ENCODE assay signal across 11 mouse cellular contexts in genomic region chr7:44466006-44466887, GRCm38 (mm10). TPM values are rescaled to one million over a fixed set of nuclear protein-coding genes. Genes with fewer than 3 reads are reported as not detected.
DNase-seq lines count a peak whose midpoint lies in the region; ATAC-seq and TF ChIP-seq lines count a peak whose summit lies in the region.
"Had no signal": no experiment of that assay in that cellular context is flagged by ENCODE, and none has a peak within 500 bp of the region (broad histone marks: within the 10 kb centered on the region; RNA-seq: fewer than 3 reads in every experiment).

No protein-coding gene starts in this region.

- H3K27ac ChIP-seq in heart, embryonic 12.5 days (ENCODE audit: poor library complexity, severe bottlenecking): 0 out of 2 replicates have a peak overlapping the region, but pooled peaks have one; percentile 19
- peak overlapping the region; percentile 94 for H3K27ac ChIP-seq in cerebellum, adult 2 months (ENCODE audit: insufficient read depth, low read length)
- peak overlapping the region; percentile 95 for H3K27ac ChIP-seq in hindbrain, embryonic 13.5 days
- peak overlapping the region; percentile 66 for H3K27ac ChIP-seq in liver, postnatal 0 days (ENCODE audit: low read depth)
- H3K27ac ChIP-seq: kidney, postnatal 0 days had no signal

- no peak for TF ChIP-seq POLR2A in cerebellum, adult 2 months (IDR thresholded peaks at IDR 0.05; ENCODE audit: borderline replicate concordance, insufficient read depth, low read length)
- no peak for TF ChIP-seq POLR2A in lung, adult 2 months (IDR thresholded peaks at IDR 0.05; ENCODE audit: borderline replicate concordance, extremely low read depth, low read depth, low read length)

- no peak for ATAC-seq in heart, embryonic 12.5 days (ENCODE audit: insufficient number of reproducible peaks, low FRiP score)
- no peak for ATAC-seq in hindbrain, embryonic 13.5 days (ENCODE audit: low FRiP score)
- no peak for ATAC-seq in liver, postnatal 0 days
- no peak for ATAC-seq in inflammation-experienced regulatory T-cells, adult 6 months

- H3K9me3 ChIP-seq in heart, embryonic 12.5 days (replicated peaks): no peaks in the 10 kb centered on the region
- H3K9me3 ChIP-seq in hindbrain, embryonic 13.5 days: no peaks in the 10 kb centered on the region
- no peaks in the 10 kb centered on the region for H3K9me3 ChIP-seq in liver, postnatal 0 days (ENCODE audit: low read length)

- DNase-seq in heart, postnatal 14 days: no peak
- peak; percentile 40 to 50 for DNase-seq in cerebellum, adult 2 months
- DNase-seq in liver, postnatal 0 days: peak; percentile 15
- DNase-seq in left cerebral cortex, postnatal 25 days (ENCODE audit: low spot score in 2 of 2): no peak
- no peak for DNase-seq in lung, adult 2 months
- DNase-seq: adrenal gland, adult 2 months had no signal

- no peak overlapping the region for H3K4me2 ChIP-seq in heart, embryonic 12.5 days
- H3K4me2 ChIP-seq in hindbrain, embryonic 13.5 days: no peak overlapping the region
- H3K4me2 ChIP-seq in liver, postnatal 0 days (ENCODE audit: low read depth, low read length): peak overlapping the region; percentile 65

- intact Hi-C loops in heart, postnatal 14 days (cut with DNase I): loop anchor here (5.0 kb wide), 1 partner anchor 94 kb away; no protein-coding TSS in a partner anchor
- intact Hi-C loops in left cerebral cortex, postnatal 25 days (cut with DNase I): no loop called here

- H3K4me1 ChIP-seq in heart, embryonic 12.5 days (replicated peaks): peaks cover 67% of the 10 kb centered on the region
- peaks cover 49% of the 10 kb centered on the region for H3K4me1 ChIP-seq in cerebellum, adult 2 months (ENCODE audit: control insufficient read depth, insufficient read depth, low read length)
- H3K4me1 ChIP-seq in hindbrain, embryonic 13.5 days (replicated peaks): peaks cover 92% of the 10 kb centered on the region
- peaks cover 36% of the 10 kb centered on the region for H3K4me1 ChIP-seq in liver, postnatal 0 days (ENCODE audit: insufficient read depth)
- peaks cover 8% of the 10 kb centered on the region for H3K4me1 ChIP-seq in lung, adult 2 months (ENCODE audit: control insufficient read depth, insufficient read depth, low read length)

- WGBS in heart, embryonic 12.5 days: 79% methylated on average over 10 of the region's 10 CpGs
- WGBS in cerebellum, adult 2 months: 60% methylated on average over 10 of the region's 10 CpGs
- WGBS in hindbrain, embryonic 13.5 days: 81% methylated on average over 10 of the region's 10 CpGs
- WGBS in liver, postnatal 0 days (ENCODE audit: insufficient replicate concordance): 77% methylated on average over 10 of the region's 10 CpGs
- WGBS in lung, adult 2 months: 77% methylated on average over 10 of the region's 10 CpGs

- peaks cover 13% of the 10 kb centered on the region for H3K36me3 ChIP-seq in heart, embryonic 12.5 days
- H3K36me3 ChIP-seq in hindbrain, embryonic 13.5 days: peaks cover 31% of the 10 kb centered on the region
- peaks cover 3% of the 10 kb centered on the region for H3K36me3 ChIP-seq in liver, postnatal 0 days (replicated peaks; ENCODE audit: insufficient read depth, low read length)

- TF ChIP-seq EP300 in liver, postnatal 0 days (IDR thresholded peaks at IDR 0.05; ENCODE audit: low read depth): no peak

- 0 out of 2 replicates have a peak overlapping the region, but pooled peaks have one; percentile 12 for H3K9ac ChIP-seq in heart, embryonic 12.5 days
- peak overlapping the region; percentile 20 for H3K9ac ChIP-seq in hindbrain, embryonic 13.5 days
- H3K9ac ChIP-seq in liver, postnatal 0 days (replicated peaks): peak overlapping the region; percentile 50

- no peak for TF ChIP-seq CTCF in cerebellum, adult 2 months (IDR thresholded peaks at IDR 0.05; ENCODE audit: borderline replicate concordance, insufficient read depth, low read depth, low read length)
- TF ChIP-seq CTCF in liver, postnatal 0 days (IDR thresholded peaks at IDR 0.05; ENCODE audit: low read depth): no peak
- TF ChIP-seq CTCF in lung, adult 2 months (IDR thresholded peaks at IDR 0.05; ENCODE audit: insufficient read depth, low read length): no peak

- H3K4me3 ChIP-seq in heart, embryonic 12.5 days: no peak overlapping the region
- no peak overlapping the region for H3K4me3 ChIP-seq in cerebellum, adult 2 months (replicated peaks; ENCODE audit: insufficient read depth, low read depth, low read length)
- H3K4me3 ChIP-seq in hindbrain, embryonic 13.5 days: no peak overlapping the region
- peak overlapping the region; percentile 26 for H3K4me3 ChIP-seq in liver, postnatal 0 days (ENCODE audit: low read depth, low read length)
- no peak overlapping the region for H3K4me3 ChIP-seq in lung, adult 2 months (replicated peaks; ENCODE audit: extremely low read depth, low read depth, low read length)

- peaks cover 32% of the 10 kb centered on the region for H3K27me3 ChIP-seq in heart, embryonic 12.5 days (replicated peaks)
- no peaks in the 10 kb centered on the region for H3K27me3 ChIP-seq in cerebellum, adult 2 months (ENCODE audit: control insufficient read depth, insufficient read depth, low read length)
- H3K27me3 ChIP-seq in hindbrain, embryonic 13.5 days: peaks cover 9% of the 10 kb centered on the region
- peaks cover 30% of the 10 kb centered on the region for H3K27me3 ChIP-seq in liver, postnatal 0 days (ENCODE audit: insufficient read depth, low read length)

RNA-seq across cellular contexts. Expression of gene Aspdh, which starts 1.1 kb away (rescaled TPM):
- 0.46 and 1.5 TPM in 2 replicates for polyA plus RNA-seq in heart, embryonic 12.5 days (2016; fragmentation: Nextera tagmentation; extraction: Ambion mirVana)
- 1 to 10 TPM in 1 of 2 experiments, under 1 TPM in 1; 1.00 to 1.1 TPM for total RNA-seq in heart, postnatal 14 days (2021)
- 9.3 and 10.2 TPM in 2 replicates for polyA plus RNA-seq in cerebellum, adult 2 months (2012; rRNA removed)
- 5.6 and 6.5 TPM in 2 replicates for polyA plus RNA-seq in hindbrain, embryonic 13.5 days (2015; fragmentation: Nextera tagmentation; extraction: Ambion mirVana)
- 38.9 and 44.3 TPM in 2 replicates for polyA plus RNA-seq in liver, postnatal 0 days (2015; fragmentation: Nextera tagmentation; extraction: Ambion mirVana)
- 10 to 100 TPM in 1 of 2 experiments, 1 to 10 TPM in 1; 9.6 to 10.1 TPM for total RNA-seq in left cerebral cortex, postnatal 25 days (2021)
- polyA plus RNA-seq in lung, adult 2 months (2012; rRNA removed): 0.24 and 0.50 TPM in 2 replicates
- not detected for polyA plus RNA-seq in inflammation-experienced regulatory T-cells, adult 6 months (2017; shearing (Covaris generic))
- polyA plus RNA-seq: spleen, adult 2 months had no signal

RNA-seq across cellular contexts. Expression of gene Josd2, which starts 1.5 kb away (rescaled TPM):
- 141 and 145 TPM in 2 replicates for polyA plus RNA-seq in heart, embryonic 12.5 days (2016; fragmentation: Nextera tagmentation; extraction: Ambion mirVana)
- total RNA-seq in heart, postnatal 14 days (2021): 100 to 1,000 TPM; 105 to 111 TPM
- 273 and 294 TPM in 2 replicates for polyA plus RNA-seq in cerebellum, adult 2 months (2012; rRNA removed)
- 45.8 and 46.2 TPM in 2 replicates for polyA plus RNA-seq in hindbrain, embryonic 13.5 days (2015; fragmentation: Nextera tagmentation; extraction: Ambion mirVana)
- 59.7 and 63.1 TPM in 2 replicates for polyA plus RNA-seq in liver, postnatal 0 days (2015; fragmentation: Nextera tagmentation; extraction: Ambion mirVana)
- total RNA-seq in left cerebral cortex, postnatal 25 days (2021): 10 to 100 TPM; 73.6 to 86.0 TPM
- 164 and 175 TPM in 2 replicates for polyA plus RNA-seq in lung, adult 2 months (2012; rRNA removed)
- 10 to 100 TPM; 46.9 to 62.6 (median 47.0) TPM for polyA plus RNA-seq in inflammation-experienced regulatory T-cells, adult 6 months (2017; shearing (Covaris generic))

RNA-seq across cellular contexts. Expression of gene Emc10, which starts 30.1 kb away (rescaled TPM):
- polyA plus RNA-seq in heart, embryonic 12.5 days (2016; fragmentation: Nextera tagmentation; extraction: Ambion mirVana): 111 and 114 TPM in 2 replicates
- total RNA-seq in heart, postnatal 14 days (2021): 10 to 100 TPM; 95.4 to 98.8 TPM
- polyA plus RNA-seq in cerebellum, adult 2 months (2012; rRNA removed): 302 and 309 TPM in 2 replicates
- 121 and 126 TPM in 2 replicates for polyA plus RNA-seq in hindbrain, embryonic 13.5 days (2015; fragmentation: Nextera tagmentation; extraction: Ambion mirVana)
- polyA plus RNA-seq in liver, postnatal 0 days (2015; fragmentation: Nextera tagmentation; extraction: Ambion mirVana): 32.4 and 35.9 TPM in 2 replicates
- total RNA-seq in left cerebral cortex, postnatal 25 days (2021): 100 to 1,000 TPM; 165 to 173 TPM
- polyA plus RNA-seq in lung, adult 2 months (2012; rRNA removed): 250 and 268 TPM in 2 replicates
- 10 to 100 TPM; 21.0 to 22.5 (median 22.3) TPM for polyA plus RNA-seq in inflammation-experienced regulatory T-cells, adult 6 months (2017; shearing (Covaris generic))

RNA-seq across cellular contexts. Expression of gene Fam71e1, which starts 30.1 kb away (rescaled TPM):
- 10.1 and 12.7 TPM in 2 replicates for polyA plus RNA-seq in heart, embryonic 12.5 days (2016; fragmentation: Nextera tagmentation; extraction: Ambion mirVana)
- total RNA-seq in heart, postnatal 14 days (2021): 1 to 10 TPM; 5.3 to 6.5 TPM
- polyA plus RNA-seq in cerebellum, adult 2 months (2012; rRNA removed): 32.6 and 34.0 TPM in 2 replicates
- polyA plus RNA-seq in hindbrain, embryonic 13.5 days (2015; fragmentation: Nextera tagmentation; extraction: Ambion mirVana): 32.2 and 37.4 TPM in 2 replicates
- 3.3 and 4.1 TPM in 2 replicates for polyA plus RNA-seq in liver, postnatal 0 days (2015; fragmentation: Nextera tagmentation; extraction: Ambion mirVana)
- 10 to 100 TPM; 17.4 to 18.9 TPM for total RNA-seq in left cerebral cortex, postnatal 25 days (2021)
- 9.5 and 10.3 TPM in 2 replicates for polyA plus RNA-seq in lung, adult 2 months (2012; rRNA removed)
- polyA plus RNA-seq in inflammation-experienced regulatory T-cells, adult 6 months (2017; shearing (Covaris generic)): 1 to 10 TPM; 2.7 to 5.2 (median 3.9) TPM

RNA-seq across cellular contexts. Expression of gene Lrrc4b, which starts 37.4 kb away (rescaled TPM):
- 2.3 and 2.4 TPM in 2 replicates for polyA plus RNA-seq in heart, embryonic 12.5 days (2016; fragmentation: Nextera tagmentation; extraction: Ambion mirVana)
- total RNA-seq in heart, postnatal 14 days (2021): 10 to 100 TPM; 18.7 to 19.7 TPM
- 190 and 214 TPM in 2 replicates for polyA plus RNA-seq in cerebellum, adult 2 months (2012; rRNA removed)
- polyA plus RNA-seq in hindbrain, embryonic 13.5 days (2015; fragmentation: Nextera tagmentation; extraction: Ambion mirVana): 14.6 and 15.6 TPM in 2 replicates
- not detected in 2 replicates for polyA plus RNA-seq in liver, postnatal 0 days (2015; fragmentation: Nextera tagmentation; extraction: Ambion mirVana)
- 100 to 1,000 TPM; 268 to 278 TPM for total RNA-seq in left cerebral cortex, postnatal 25 days (2021)
- polyA plus RNA-seq in lung, adult 2 months (2012; rRNA removed): 4.5 and 4.9 TPM in 2 replicates
- not detected for polyA plus RNA-seq in inflammation-experienced regulatory T-cells, adult 6 months (2017; shearing (Covaris generic))

Comparison
In these comparisons a context has a peak if more than half of its experiments do, and no peak if none do; other contexts are left out.
1. H3K27ac ChIP-seq: peak in every context shown above with its lines; median percentile 95 in hindbrain, embryonic 13.5 days; 94 in cerebellum, adult 2 months; 66 in liver, postnatal 0 days; 19 in heart, embryonic 12.5 days.
2. DNase-seq: peak in cerebellum, adult 2 months (2 of 2) and liver, postnatal 0 days (single experiment); none in heart, postnatal 14 days (0 of 2), left cerebral cortex, postnatal 25 days (0 of 2) and lung, adult 2 months (single experiment).
3. Peak in every context shown above with its lines, with median percentiles within 50 percentile points of each other: H3K9ac ChIP-seq.